Mouse (Mus musculus) limb, embryonic 14.5 days (tissue): Measurements from ENCODE around the gene Fancc. TPM values are rescaled to one million over a fixed set of nuclear protein-coding genes. Genes with fewer than 3 reads are reported as not detected.

Experiments used
- ATAC-seq: fragments of 200-750 bp; cut with Nextera tagmentation; 2 replicates; pipeline ENCODE4 v1.8.0; 2017; ENCODE audit warnings: low read depth, moderate number of reproducible peaks, moderate TSS enrichment; ENCODE audit not compliant: low FRiP score
- DNase-seq: peaks from one replicate; pipeline ENCODE4 v3.0.0-alpha.2; 2015; ENCODE audit warnings: low spot score
- H3K27ac ChIP-seq: fragments of 300-500 bp; sonication (generic); replicated peaks from 2 replicates; pipeline ENCODE4 v1.5.1; 2014; ENCODE audit warnings: low read depth, mild to moderate bottlenecking, low read length, moderate library complexity, mixed read lengths
- H3K27me3 ChIP-seq: fragments of 300-500 bp; sonication (generic); 2 replicates; pipeline ENCODE4 v1.6.1; 2014; ENCODE audit warnings: low read length, mixed read lengths; ENCODE audit not compliant: control insufficient read depth, insufficient read depth
- H3K36me3 ChIP-seq: fragments of 300-500 bp; sonication (generic); 2 replicates; pipeline ENCODE4 v1.6.1; 2014; ENCODE audit warnings: mild to moderate bottlenecking, low read length, moderate library complexity, mixed read lengths; ENCODE audit not compliant: control insufficient read depth, insufficient read depth
- H3K4me1 ChIP-seq: fragments of 300-500 bp; sonication (generic); 2 replicates; pipeline ENCODE4 v1.6.1; 2014; ENCODE audit warnings: antibody characterized with exemption, low read length, mixed read lengths; ENCODE audit not compliant: control insufficient read depth, insufficient read depth
- H3K4me2 ChIP-seq: fragments of 300-500 bp; sonication (generic); replicated peaks from 2 replicates; pipeline ENCODE4 v1.6.1; 2014; ENCODE audit warnings: low read depth, mild to moderate bottlenecking, low read length, moderate library complexity; ENCODE audit not compliant: severe bottlenecking
- H3K4me3 ChIP-seq: fragments of 300-500 bp; sonication (generic); replicated peaks from 2 replicates; pipeline ENCODE4 v1.5.1; 2014; ENCODE audit warnings: low read length
- H3K9ac ChIP-seq: fragments of 300-500 bp; sonication (generic); 2 replicates; pipeline ENCODE4 v1.6.1; 2014; ENCODE audit warnings: mild to moderate bottlenecking, low read depth, low read length, moderate library complexity; ENCODE audit not compliant: severe bottlenecking
- H3K9me3 ChIP-seq: fragments of 300-500 bp; sonication (generic); 2 replicates; pipeline ENCODE4 v1.6.1; 2016; ENCODE audit warnings: low read length; ENCODE audit not compliant: control insufficient read depth
- POLR2A ChIP-seq: fragments of 200-500 bp; IDR thresholded peaks from 2 replicates; pipeline ENCODE4 v1.8.0; 2012; ENCODE audit warnings: inconsistent platforms, mild to moderate bottlenecking, moderate library complexity, borderline replicate concordance; ENCODE audit not compliant: insufficient read depth, insufficient read length; ENCODE audit errors: extremely low read depth
- WGBS: fragments of 180-500 bp; shearing (Covaris S2); extraction: QIAGEN DNeasy Blood & Tissue Kit; methylation state at CpG from one replicate; pipeline ENCODE4 v1.1.7; 2014; 5-methylcytosine and 5-hydroxymethylcytosine counted together
- microRNA counts: library from miRNA; unstranded; fragments of <30 nt; microRNA quantifications from one replicate; lab custom pipeline; 2016
- microRNA-seq: library from miRNA; unstranded; fragments of <30 nt; microRNA quantifications from one replicate; pipeline ENCODE4, GENCODE M21; 2016
- polyA plus RNA-seq, 2 experiments: library from polyadenylated mRNA; depleted of rRNA in 1 of 2; stranded (reverse) in 1 of 2; unstranded in 1 of 2; fragments of >200 nt; fragmentation: Nextera tagmentation in 1 of 2; extraction: Ambion mirVana in 1 of 2; gene quantifications; 2 replicates each; pipeline versions ENCODE4 v1.2.1 to v1.2.3; 2012 to 2014

Fancc gene
- polyA plus RNA-seq, 2 experiments, result 20.5 to 22.8 TPM

GRCm38 (mm10) chr13:63239301-63239804, 257.7 kb downstream of the Fancc start:
- peak; percentile 38; the same call in 1 of the 2 replicates for TF ChIP-seq POLR2A
- H3K27ac ChIP-seq, result peak overlapping the region; percentile 98
- peak overlapping the region; percentile 84 for H3K4me3 ChIP-seq
- peaks cover 24% of the 10 kb centered on the region for H3K4me1 ChIP-seq
- 1% methylated on average over 11 of the region's 11 CpGs for WGBS
- no peaks in the 10 kb centered on the region for H3K9me3 ChIP-seq
- H3K4me2 ChIP-seq, result peak overlapping the region; percentile 85
- no peak for DNase-seq
- no peaks in the 10 kb centered on the region for H3K27me3 ChIP-seq
- H3K36me3 ChIP-seq, result peaks cover 21% of the 10 kb centered on the region
- peak; percentile 46; the same call in 1 of the 2 replicates for ATAC-seq
- H3K9ac ChIP-seq, result peak overlapping the region; percentile 94

GRCm38 (mm10) chr13:63238045-63238444, 259.0 kb downstream of the Fancc start:
- DNase-seq (no peak), ATAC-seq (no peak)
- Histone ChIP-seq H3K4me1 (peaks cover 22% of the 10 kb centered on the region), H3K9ac (no peak overlapping the region), H3K9me3 (no peaks in the 10 kb centered on the region), H3K36me3 (peaks cover 14% of the 10 kb centered on the region; the same call in 1 of the 2 replicates), H3K27me3 (no peaks in the 10 kb centered on the region), H3K27ac (no peak overlapping the region), H3K4me2 (no peak overlapping the region), H3K4me3 (no peak overlapping the region)
- WGBS, result 67% methylated on average over 7 of the region's 7 CpGs
- no peak for TF ChIP-seq POLR2A

GRCm38 (mm10) chr13:63236159-63236893, 260.8 kb downstream of the Fancc start:
- H3K9me3 ChIP-seq, result no peaks in the 10 kb centered on the region
- ATAC-seq (no peak), DNase-seq (peak; percentile 2)
- TF ChIP-seq POLR2A, result no peak
- H3K27me3 ChIP-seq, result no peaks in the 10 kb centered on the region
- H3K9ac ChIP-seq, result no peak overlapping the region
- H3K36me3 ChIP-seq, result no peaks in the 10 kb centered on the region
- 41% methylated on average over 5 of the region's 5 CpGs for WGBS
- H3K4me2 ChIP-seq, result no peak overlapping the region
- no peak overlapping the region for H3K27ac ChIP-seq
- no peak overlapping the region for H3K4me3 ChIP-seq
- H3K4me1 ChIP-seq, result peaks cover 13% of the 10 kb centered on the region; the same call in 1 of the 2 replicates

- Histone ChIP-seq H3K4me3 (no peak overlapping the region), H3K27ac (no peak overlapping the region), H3K27me3 (no peaks in the 10 kb centered on the region), H3K9ac (no peak overlapping the region), H3K36me3 (no peaks in the 10 kb centered on the region), H3K4me1 (peaks cover 12% of the 10 kb centered on the region; the same call in 1 of the 2 replicates), H3K9me3 (no peaks in the 10 kb centered on the region), H3K4me2 (no peak overlapping the region)
- no peak for TF ChIP-seq POLR2A
- ATAC-seq (no peak), DNase-seq (no peak)
- WGBS, result 82% methylated on average over 3 of the region's 3 CpGs
These were observed 261.5 kb downstream of the Fancc start for GRCm38 (mm10) chr13:63235551-63235950.

MicroRNAs encoded within 50 kb of the gene (microRNA counts, 519-probe panel; counts per million panel counts)
- microRNA mmu-miR-23b (lab: Ali Mortazavi, UCI), result 4,478 counts per million, percentile 89 among the panel's probes with 10 or more counts
- 3,742 counts per million, percentile 76 among the panel's probes with 10 or more counts for microRNA mmu-miR-24 (lab: Ali Mortazavi, UCI)
- microRNA mmu-miR-27b (lab: Ali Mortazavi, UCI), result 3,406 counts per million, percentile 67 among the panel's probes with 10 or more counts

Small RNA genes within 50 kb of the gene (microRNA-seq; reads per million reads assigned to microRNA genes)
- gene Mir23b (45,232 reads per million, percentile 99 among the genes with 10 or more reads in this experiment), gene Mir24-1 (not detected), gene Mir27b (5,201 reads per million, percentile 89 among the genes with 10 or more reads in this experiment), gene Mir3074-1 (not detected)

Other genes starting within 250 kb of the Fancc start
- gene Ptch1, start 76.3 kb upstream of the Fancc start, polyA plus RNA-seq (2012; rRNA removed), result 45.9 and 67.7 TPM in 2 replicates
- 31.0 and 36.6 TPM in 2 replicates for gene Ptch1, start 76.3 kb upstream of the Fancc start, polyA plus RNA-seq (2014; fragmentation: Nextera tagmentation; extraction: Ambion mirVana)